Mouse (Mus musculus) Muller cell, postnatal 12 days (primary cell): ENCODE results near the gene Ucn.
A peak's percentile ranks its signal among the peaks of the same experiment; 100 is the strongest.

Experiments used
- DNase-seq: peaks from one replicate; pipeline ENCODE4 v3.0.0-alpha.2; 2015; ENCODE audit errors: inconsistent ontology term

The Ucn gene

DNA sequence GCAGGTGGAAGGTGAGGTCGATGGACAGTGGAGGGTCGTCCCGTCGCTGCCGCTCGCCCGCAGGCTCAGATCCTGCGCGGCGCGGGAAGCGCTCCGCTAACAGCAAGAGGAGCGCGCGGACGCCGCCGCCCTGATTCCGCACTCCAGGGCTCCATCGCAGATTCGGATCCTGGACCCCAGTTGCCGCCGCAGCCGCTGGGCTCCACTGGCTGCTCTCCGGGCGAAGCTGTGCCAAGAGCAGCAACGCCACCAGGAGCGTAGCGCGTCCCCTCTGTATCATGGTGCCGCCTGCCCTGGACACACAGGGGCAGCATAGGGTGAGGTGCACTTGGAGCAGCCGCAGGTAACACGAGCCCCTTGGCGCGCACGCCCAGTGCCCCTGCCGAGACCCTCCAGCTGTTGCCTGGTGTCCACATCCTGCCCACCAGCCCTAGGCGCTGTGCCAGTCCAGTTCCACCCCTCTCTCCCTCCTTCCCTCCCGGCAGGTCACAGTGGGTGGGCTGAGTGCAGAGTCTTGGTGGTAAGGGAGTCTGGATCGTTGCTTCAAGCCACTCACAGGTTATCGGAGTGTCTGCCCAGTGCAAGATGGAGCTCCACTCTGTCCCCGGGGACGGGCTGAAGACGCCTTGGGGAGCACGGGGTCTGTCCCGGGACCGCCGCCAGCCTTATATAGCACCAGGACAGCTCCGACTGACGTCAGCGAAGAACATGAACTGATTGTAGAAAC lies at the start of gene Ucn:
Gene Ucn, minus strand, starts transcription at position 589 of the 727 bp plus-strand sequence.
- no peak for DNase-seq

DNA sequence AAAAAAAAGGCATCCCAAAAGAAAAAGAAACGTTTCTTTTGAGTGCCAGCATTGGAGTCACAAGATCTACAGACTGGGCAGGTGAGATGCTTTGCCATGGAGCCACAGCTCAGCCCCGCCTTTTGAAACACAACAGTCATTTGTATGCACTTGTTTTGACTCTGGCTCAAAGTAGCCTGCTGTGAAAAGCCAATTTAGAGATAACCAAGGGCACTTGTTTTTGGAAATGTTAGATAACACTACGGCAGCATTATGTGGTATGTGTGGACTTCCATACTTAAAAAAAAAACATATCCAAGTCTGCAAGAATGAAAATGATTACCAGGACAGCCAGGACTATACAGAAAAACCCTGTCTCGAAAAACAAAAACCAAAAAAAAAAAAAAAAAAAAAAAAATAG lies 45.0 kb upstream of the Ucn start:
- DNase-seq = no peak

DNA sequence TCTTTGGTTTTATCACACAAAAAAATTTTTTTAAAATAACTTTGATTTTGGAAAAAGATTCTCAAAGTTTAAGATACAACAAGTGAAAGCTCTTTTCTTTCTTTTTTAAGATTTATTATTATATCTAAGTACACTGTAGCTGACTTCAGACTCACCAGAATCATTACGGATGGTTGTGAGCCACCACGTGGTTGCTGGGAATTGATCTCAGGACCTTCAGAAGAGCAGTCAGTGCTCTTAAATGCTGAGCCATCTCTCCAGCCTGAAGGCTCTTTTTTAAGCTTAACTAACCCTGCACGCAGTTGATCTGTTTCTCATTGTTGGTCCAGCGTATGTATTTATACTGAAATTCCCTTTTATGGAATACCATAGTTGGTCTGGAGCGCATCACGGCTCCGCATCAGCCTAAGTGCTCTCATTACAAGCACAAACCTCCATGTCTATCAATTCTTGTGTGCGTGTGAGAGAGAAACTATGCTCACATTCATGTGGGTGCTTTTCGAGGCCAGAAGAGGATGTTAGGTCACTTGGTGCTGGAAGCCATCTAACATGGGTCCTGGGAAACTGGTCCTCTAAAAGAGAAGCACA lies 42.6 kb upstream of the Ucn start:
- no peak for DNase-seq

DNA sequence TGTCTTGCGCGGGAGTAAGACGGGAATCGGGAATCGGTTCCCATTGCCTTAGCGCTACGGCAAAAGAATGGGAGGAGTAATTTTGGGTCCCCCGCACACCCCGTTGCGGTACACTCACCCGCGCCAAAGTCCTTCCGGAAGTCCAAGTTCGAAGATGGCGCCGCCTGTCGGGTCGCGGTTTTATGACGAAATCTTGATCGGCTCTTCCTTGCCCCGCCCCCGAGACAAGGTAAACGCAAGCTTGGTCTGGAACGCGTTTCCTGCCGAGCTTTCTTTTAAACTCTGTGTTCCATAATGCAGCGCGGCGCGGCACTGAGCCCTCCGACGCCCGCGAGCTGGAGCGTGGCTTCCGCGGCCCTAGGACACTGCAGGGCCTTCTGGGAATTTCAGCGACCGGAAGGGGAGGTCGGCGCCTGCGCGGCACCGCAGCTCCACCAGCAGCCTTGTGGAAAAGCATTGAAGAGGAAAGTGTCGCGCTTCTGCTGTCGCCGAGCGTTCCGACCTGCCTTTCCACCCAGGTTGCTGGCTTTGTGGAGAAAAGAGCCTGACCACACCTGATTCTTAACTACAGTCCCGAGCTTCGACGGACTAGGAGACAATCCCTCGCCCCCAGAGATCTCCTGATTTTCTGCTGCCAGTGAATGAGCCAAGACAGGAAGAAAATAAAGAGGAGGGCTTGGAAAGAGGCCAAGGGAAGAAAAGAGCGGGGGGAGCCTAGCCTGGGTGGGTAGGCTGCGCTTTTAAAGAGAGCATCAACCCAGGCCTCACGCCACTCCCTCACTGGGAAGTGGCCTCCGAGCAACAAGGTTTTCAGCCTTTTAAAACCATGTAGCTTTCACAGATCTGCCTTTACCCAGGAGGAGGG lies 41.4 kb upstream of the Ucn start, which contains the start of the genes Gm29609 and Gtf3c2:
Gene Gm29609, minus strand, starts transcription at position 146 of the 865 bp plus-strand sequence.
Gene Gtf3c2, minus strand, starts transcription at position 379 of the 865 bp plus-strand sequence.
- DNase-seq = peak; percentile 97

DNA sequence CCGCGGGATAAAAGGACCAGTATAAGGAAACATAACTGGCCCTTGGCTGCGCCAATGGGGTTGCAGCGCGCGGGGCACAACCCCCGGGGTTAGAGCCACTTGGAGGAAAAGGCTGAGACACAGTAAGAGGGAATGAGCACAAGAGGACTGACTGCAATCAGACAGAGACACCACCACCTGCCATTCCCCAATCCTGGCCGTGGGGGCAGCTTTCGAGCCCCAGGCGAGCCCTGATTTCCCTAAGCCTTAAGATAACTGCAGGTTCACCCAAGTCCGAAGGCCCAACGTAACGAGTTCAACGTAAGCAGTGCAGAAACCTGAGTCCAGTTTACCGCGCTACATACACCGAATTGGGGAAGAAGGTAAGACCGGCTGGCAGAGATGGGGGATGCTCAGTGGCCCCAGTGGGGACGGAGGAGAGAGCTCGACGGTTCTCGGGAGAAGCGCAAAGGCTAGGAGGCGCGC lies 40.7 kb upstream of the Ucn start:
- DNase-seq = no peak

DNA sequence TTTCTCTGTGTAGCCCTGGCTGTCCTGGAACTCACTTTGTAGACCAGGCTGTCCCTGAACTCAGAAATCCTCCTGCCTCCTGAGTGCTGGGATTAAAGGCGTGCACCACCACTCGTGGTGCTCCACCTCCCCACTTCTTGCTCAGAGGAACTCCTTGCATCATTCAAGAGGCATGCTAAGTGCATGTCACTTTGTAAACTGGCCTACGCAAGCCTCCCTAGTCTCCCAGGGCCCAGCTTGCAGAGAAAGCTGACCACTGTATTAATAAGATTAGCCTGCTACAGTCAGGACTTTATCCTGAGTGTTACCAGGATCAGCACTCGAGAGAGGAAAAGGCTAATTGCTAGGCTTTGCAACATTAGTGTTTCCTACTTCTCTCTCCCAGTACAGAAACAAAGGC lies 30.0 kb upstream of the Ucn start:
- no peak for DNase-seq

DNA sequence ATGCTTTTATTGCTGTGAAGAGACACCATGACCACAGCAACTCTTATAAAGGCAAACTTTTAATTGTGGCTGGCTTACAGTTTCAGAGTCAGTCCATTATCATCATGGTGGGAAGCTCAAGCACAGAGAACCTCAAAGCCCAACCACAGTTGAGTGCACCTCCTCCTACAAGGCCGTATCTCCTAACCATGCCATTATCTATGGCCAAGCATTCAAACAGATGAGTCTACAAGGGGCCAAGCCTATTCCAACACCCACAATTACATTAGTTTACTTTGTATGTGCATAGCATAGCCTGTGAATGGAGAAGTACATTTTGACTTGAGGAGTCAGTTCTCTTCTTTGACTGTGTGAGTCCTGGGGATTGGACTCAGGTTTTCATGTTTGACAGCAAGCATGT lies 26.2 kb upstream of the Ucn start:
- no peak for DNase-seq

DNA sequence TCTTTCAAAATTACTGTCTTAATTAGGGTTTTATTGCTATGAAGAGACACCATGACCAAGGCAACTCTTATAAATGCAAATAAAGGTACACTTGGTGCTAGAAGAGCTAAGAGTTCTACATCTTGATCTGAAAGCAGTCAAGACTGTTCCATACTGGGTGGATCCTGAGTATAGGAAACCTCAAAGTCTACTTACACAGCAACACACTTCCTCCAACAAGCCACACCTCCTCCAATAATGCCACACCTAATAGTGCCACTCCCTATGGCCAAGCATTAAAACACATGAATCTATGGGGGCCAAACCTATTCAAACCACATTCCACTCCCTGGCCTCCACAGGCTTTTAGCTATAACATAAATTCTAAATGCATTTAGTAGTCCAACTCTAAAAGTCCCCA lies 23.8 kb upstream of the Ucn start:
- DNase-seq = no peak

DNA sequence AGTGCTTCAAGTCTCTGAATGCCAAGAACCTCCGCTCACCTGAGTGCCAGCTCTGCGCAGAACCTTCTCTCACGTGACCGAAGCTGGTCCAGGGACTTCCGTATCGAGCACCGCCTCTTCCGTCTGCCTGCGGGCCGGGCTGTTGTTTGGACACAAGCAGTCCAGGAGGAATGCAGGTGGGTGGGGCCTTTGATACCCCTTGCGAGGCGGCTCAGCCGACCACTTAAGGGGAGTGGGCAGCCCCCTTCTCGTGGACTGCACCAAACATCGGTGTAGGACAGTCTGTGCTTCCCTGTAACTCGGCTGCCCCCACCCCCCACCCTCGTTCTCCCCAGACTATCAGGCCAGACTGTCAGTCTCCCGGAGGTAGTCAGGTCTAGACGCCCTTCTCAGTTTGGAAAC lies 15.5 kb upstream of the Ucn start, which contains the start of gene Mpv17:
Gene Mpv17, minus strand, starts transcription at position 100 of the 402 bp plus-strand sequence.
- peak; percentile 82 for DNase-seq

DNA sequence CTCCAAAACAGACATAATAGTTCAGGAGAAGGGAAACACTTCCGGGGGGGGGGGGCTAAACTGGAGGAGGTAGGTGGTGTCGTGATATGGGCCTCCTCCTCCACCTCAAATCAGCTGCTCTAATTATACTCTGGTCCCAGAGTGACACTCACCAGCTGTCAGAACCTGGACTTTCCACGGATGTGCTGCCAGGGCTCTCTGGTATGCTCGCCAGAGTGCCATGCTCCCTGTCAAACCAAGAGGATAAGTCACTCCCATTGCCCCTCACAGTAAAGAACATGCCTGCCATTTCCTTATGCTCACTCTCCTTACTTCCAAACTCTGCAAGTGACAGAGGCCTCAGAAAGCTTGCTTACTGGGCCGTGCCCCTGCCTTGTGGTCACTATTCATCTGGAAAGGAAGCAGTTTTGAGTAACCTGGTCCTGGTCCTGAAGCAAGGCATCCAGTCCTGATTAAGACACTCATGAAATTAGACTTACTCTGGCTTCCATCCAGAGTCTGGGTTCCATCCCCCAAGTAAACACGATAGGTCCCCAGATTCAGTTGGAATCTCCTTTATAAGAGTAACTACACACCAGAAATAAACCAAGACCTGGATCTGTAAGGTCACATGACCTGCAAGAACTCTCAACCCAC lies 15.0 kb upstream of the Ucn start:
- no peak for DNase-seq

DNA sequence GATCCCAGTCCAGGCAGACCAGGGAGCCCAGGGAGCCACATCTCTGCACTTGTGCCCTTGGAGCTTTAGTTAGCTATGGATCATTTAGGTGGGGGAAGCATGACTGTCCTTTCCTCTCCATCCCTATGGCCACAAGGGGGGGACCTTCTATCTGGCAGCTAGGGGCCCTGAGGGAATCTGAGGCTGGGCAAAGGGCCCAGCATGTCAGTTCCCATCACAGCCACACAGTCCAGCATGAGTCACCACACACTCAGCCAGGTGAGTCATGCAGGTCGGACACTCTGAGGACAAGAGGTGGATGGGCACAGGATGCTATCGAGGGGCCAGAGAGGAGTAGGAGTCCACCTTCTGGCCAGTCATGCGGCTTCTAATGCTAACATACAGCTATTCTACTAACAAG lies 13.1 kb upstream of the Ucn start:
- peak; percentile 77 for DNase-seq

DNA sequence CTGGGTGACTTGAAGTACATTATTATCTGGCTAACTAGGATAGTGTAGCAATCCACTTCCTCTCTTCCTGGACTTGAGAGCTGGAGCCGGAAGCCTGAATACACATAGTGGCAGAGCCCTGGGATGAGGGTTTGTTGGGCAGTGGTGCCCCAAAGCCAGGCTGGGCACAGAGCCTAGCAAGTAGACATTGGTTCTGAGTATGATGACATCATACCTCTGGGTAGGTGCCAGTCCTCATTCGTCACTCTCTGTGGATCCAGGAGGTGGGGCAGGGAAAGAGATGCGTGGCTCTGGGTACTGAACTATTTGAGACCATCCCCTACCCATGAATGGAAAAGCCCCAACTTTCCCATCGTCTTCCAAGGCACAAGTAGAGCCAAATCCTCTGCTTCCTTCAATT lies 11.2 kb upstream of the Ucn start:
- no peak for DNase-seq

DNA sequence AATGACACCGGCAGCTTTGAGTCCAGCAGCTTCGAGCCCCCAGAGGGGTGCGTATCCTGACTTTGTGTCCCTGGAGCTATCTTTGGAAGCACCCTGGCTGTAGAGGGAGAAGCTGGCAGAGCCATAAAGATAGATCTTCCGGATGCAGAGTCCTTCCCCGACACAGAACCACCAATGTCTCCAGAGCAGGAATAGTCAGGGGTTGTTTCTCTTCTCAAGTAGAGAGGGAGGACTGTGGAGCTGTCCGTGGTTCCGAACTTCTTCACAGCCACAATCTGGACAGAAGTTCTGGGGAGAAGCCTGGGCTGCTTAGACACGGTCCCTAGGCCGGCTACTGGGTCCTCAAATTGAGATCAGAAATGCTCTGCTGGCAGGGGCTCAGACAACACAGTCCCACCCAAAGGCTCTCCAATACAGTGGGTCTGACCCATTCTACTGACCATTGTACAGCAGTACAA lies 368 bp upstream of the Ucn start:
- DNase-seq = peak; percentile 56

DNA sequence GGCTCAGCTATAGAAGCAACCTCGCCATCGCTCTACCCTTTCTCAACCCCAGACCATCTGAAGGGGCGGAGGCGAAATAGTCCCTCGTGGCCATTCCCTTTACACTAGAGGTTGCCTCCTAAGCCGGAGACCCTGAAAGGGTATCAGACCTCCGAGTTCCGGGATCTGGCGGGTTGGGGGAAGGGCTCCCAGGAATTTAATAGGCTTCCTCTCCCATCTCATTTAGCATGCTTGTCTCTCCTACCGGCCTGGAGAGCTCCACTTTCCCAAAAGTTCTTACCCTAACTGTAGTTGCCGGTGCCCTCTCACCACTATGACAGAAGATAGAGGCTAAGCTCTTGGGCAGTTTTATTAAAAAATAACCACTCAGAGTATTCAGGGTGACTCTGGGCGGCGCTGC lies 971 bp downstream of the Ucn start:
- no peak for DNase-seq

DNA sequence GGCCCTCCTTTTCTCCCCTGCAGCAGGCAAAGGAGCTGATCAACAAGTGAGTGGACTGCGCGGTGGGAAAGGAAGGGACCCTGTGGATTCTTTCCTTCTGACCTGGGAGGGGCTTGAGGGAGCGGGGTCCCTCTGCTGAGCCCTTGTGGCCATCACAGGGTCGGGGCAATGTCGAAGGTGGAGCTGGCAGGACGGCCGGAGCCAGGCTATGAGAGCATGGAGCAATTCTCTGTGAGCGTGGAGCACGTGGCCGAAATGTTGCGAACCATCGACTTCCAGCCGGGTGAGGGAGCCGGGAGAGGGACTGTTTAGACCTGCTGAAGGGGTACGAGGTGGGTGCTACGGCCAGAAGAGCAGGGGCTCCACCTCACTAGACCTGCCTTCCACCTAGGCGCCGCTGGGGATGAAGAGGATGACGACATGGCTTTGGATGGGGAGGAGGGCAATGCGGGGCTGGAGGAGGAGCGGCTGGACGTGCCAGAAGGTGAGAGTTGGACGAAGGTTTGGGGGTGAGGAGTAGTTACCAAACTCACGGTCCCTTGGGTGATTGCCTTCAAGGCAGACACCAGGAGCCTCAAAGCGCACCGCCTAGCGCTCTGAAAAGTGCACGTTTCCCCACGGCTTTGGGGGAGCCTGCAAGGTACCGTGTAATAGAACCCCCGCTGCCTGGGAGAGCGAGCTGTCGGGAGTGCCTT lies 1.8 kb downstream of the Ucn start:
- no peak for DNase-seq

DNA sequence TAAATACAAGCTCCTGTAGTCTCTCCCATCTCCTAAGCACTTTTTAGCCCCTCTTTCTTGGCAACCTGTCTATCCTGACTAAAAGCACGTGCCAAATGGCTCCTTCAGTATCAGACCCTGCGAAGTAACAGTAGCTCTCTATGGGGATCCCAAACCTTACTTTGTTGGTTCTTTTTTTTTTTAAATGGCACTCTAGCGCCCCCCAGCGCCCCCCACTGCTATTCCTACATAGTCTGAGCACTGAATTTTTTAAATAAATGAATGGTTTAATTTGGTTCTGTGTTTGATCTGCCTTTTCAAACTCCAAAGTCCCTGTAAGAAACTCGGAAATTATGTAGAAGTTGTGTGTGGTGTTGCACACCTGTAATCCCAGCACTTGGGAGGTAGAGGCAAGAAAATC lies 12.6 kb downstream of the Ucn start:
- no peak for DNase-seq

DNA sequence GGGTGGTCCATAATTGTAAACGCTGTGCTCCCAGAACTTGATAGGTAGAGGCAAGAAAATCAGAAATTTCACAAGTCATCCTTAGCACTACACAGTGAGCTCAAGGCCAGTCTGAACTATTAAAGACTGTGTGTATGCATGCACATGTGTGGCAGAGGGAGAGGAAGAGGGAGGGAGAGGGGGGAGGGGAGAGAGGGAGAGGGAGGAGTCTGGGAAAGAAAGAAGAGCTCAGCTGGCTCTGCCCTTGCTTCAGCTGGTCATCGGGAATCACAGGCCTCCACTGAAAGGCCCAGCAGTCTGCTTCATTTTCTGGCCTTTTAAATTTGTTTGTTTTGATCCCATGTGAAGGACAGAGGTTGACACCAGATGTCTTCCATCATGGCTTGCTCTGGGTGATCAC lies 15.1 kb downstream of the Ucn start:
- DNase-seq = no peak

DNA sequence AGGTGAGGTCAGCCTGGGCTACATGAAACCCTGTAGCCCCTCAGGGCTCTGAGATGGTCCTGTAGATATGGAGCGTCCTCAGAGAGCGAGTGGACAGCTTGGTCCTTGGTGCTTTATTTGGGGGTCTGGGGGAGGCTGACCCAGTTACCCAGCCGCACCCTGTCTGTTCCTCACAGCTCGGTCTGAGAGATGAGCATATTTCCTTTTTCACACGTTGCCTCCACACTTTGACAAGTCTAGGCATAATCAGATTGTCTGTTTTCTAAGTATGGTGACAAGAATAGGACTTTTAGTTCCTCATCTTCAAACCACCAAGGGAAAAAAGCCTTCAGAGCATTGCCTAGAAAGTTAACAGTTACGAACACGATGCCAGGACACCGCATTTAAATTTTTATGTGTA lies 17.5 kb downstream of the Ucn start:
- no peak for DNase-seq

DNA sequence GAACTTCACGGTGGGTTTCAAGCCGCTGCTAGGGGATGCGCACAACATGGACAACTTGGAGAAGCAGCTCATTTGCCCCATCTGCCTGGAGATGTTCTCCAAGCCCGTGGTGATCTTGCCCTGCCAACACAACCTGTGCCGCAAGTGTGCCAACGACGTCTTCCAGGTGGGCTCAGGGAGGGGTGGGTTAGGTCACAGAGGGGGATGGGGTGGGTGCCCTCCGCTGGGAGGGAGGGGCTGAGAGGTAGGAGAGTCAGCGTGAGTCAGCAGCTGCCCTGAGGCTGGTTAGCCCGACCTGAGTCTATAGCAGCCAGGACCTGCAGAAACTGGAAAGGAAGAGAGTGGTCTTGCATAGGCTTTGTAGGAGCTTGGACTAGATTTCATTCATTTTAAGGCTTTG lies 21.7 kb downstream of the Ucn start:
- no peak for DNase-seq

DNA sequence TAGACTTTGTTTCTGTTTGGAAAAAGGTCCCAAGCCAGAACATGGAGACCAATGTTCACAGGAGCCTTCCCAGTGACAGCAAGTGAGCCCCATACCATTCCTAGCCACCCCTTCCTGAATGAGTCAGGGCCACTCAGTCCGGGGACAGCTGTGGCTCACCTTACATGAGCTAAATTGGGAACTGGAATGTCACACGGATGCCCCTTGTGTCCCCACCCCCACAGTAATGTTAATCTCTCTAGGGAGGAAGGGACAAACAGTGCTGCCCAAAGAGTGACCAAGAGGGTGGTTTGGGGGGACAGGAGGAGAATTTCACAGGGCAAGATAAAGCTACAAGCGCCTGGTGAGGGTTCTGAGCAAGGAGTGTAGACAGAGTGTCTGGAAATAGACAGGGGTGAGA lies 22.3 kb downstream of the Ucn start, which contains the start of gene Trim54:
Gene Trim54, plus strand, starts transcription at position 359 of the 400 bp plus-strand sequence.
- DNase-seq = no peak

DNA sequence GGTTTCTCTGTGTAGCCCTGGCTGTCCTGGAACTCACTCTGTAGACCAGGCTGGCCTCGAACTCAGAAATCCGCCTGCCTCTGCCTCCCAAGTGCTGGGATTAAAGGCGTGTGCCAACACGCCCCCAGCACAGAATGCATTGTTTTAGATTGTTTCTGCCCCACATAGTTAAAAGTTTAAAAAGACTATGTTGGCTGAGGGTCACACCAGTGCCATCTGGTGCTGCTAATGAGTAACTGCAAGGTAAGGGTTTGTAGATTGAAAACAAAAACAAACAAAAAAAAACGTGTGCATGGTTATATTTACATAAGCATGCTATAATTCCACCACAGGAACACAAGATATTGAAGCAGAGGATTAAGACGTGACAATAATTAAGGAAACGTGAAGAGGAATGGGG lies 27.8 kb downstream of the Ucn start:
- no peak for DNase-seq
